Mouse (Mus musculus): ENCODE results near the gene Gpc6. TPM values are rescaled to one million over a fixed set of nuclear protein-coding genes. Genes with fewer than 3 reads are reported as not detected.

The Gpc6 gene
- 19.3 and 21.6 TPM in 2 replicates for polyA plus RNA-seq (2015; fragmentation: Nextera tagmentation; extraction: Ambion mirVana)

- H3K27me3 ChIP-seq (replicated peaks; ENCODE audit: control insufficient read depth, insufficient read depth, low read length): no peaks in the 10 kb centered on the region
- H3K4me3 ChIP-seq (ENCODE audit: low read length): peak within 1 kb of the TSS; percentile 68
- H3K27ac ChIP-seq (ENCODE audit: low read depth, low read length): peak within 1 kb of the TSS; percentile 95
- ATAC-seq: peak; percentile 86
- peaks cover 14% of the 10 kb centered on the region for H3K4me1 ChIP-seq (ENCODE audit: control insufficient read depth, insufficient read depth, low read depth, low read length)
- 1% methylated on average over 38 of the region's 38 CpGs for WGBS
- H3K36me3 ChIP-seq (ENCODE audit: control insufficient read depth, insufficient read depth, low read length): no peaks in the 10 kb centered on the region
- H3K9ac ChIP-seq (ENCODE audit: low read depth, low read length): peak within 1 kb of the TSS; percentile 72
- H3K9me3 ChIP-seq (ENCODE audit: control insufficient read depth, low read length): no peaks in the 10 kb centered on the region
- H3K4me2 ChIP-seq (ENCODE audit: low read length): peak within 1 kb of the TSS; percentile 89
Observed at GRCm38 (mm10) chr14:116924876-116925601, at the start of gene Gpc6. Gpc6 (plus strand) TSS chr14:116925315.

- no peak for ATAC-seq
- 26% methylated on average over 7 of the region's 7 CpGs for WGBS
- Histone ChIP-seq H3K27me3 (replicated peaks; ENCODE audit: control insufficient read depth, insufficient read depth, low read length) (no peaks in the 10 kb centered on the region), H3K4me3 (ENCODE audit: low read length) (no peak overlapping the region), H3K27ac (ENCODE audit: low read depth, low read length) (no peak overlapping the region), H3K4me1 (ENCODE audit: control insufficient read depth, insufficient read depth, low read depth, low read length) (no peaks in the 10 kb centered on the region), H3K9ac (ENCODE audit: low read depth, low read length) (no peak overlapping the region; the same call in 1 of the 2 replicates), H3K9me3 (ENCODE audit: control insufficient read depth, low read length) (no peaks in the 10 kb centered on the region), H3K4me2 (ENCODE audit: low read length) (peak overlapping the region; percentile 38), H3K36me3 (ENCODE audit: control insufficient read depth, insufficient read depth, low read length) (no peaks in the 10 kb centered on the region)
Observed at GRCm38 (mm10) chr14:116882480-116883044, 42.6 kb upstream of the Gpc6 start.

DNA sequence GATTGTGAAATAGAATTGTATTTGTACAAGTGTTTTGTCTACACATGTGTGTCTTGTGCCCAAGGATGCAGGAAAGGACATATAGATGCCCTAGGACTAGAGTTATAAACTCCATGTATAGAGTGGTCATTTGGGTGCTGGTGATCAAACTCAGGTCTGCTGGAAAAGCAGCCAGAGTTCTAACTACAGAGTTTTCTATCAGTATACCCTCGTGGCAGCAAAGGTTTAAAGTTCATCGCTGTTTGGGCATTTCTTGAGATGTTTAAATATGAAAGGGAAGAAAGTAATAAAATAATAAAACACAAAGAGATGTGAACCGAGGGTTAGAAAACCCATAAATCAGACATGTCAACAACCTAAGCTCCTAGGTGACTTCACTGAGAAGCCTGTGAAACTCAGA is 30.8 kb upstream of the Gpc6 start:
- H3K36me3 ChIP-seq (ENCODE audit: control insufficient read depth, insufficient read depth, low read length): no peaks in the 10 kb centered on the region
- H3K4me1 ChIP-seq (ENCODE audit: control insufficient read depth, insufficient read depth, low read depth, low read length): no peaks in the 10 kb centered on the region
- H3K27me3 ChIP-seq (replicated peaks; ENCODE audit: control insufficient read depth, insufficient read depth, low read length): no peaks in the 10 kb centered on the region
- ATAC-seq: no peak
- no peak overlapping the region for H3K4me3 ChIP-seq (ENCODE audit: low read length)
- H3K9me3 ChIP-seq (ENCODE audit: control insufficient read depth, low read length): no peaks in the 10 kb centered on the region
- 55% methylated on average over 3 of the region's 3 CpGs for WGBS
- H3K4me2 ChIP-seq (ENCODE audit: low read length): no peak overlapping the region
- H3K27ac ChIP-seq (ENCODE audit: low read depth, low read length): no peak overlapping the region
- H3K9ac ChIP-seq (ENCODE audit: low read depth, low read length): no peak overlapping the region

GRCm38 (mm10) chr14:116897971-116898370 is 27.1 kb upstream of the Gpc6 start:
- Histone ChIP-seq H3K4me3 (ENCODE audit: low read length) (no peak overlapping the region), H3K4me2 (ENCODE audit: low read length) (no peak overlapping the region), H3K27ac (ENCODE audit: low read depth, low read length) (no peak overlapping the region), H3K9ac (ENCODE audit: low read depth, low read length) (no peak overlapping the region), H3K4me1 (ENCODE audit: control insufficient read depth, insufficient read depth, low read depth, low read length) (no peaks in the 10 kb centered on the region), H3K36me3 (ENCODE audit: control insufficient read depth, insufficient read depth, low read length) (no peaks in the 10 kb centered on the region), H3K27me3 (replicated peaks; ENCODE audit: control insufficient read depth, insufficient read depth, low read length) (no peaks in the 10 kb centered on the region), H3K9me3 (ENCODE audit: control insufficient read depth, low read length) (no peaks in the 10 kb centered on the region)
- ATAC-seq: no peak
- WGBS: 39% methylated on average over 1 of the region's 1 CpGs

- Histone ChIP-seq H3K9me3 (ENCODE audit: control insufficient read depth, low read length) (no peaks in the 10 kb centered on the region), H3K36me3 (ENCODE audit: control insufficient read depth, insufficient read depth, low read length) (no peaks in the 10 kb centered on the region), H3K4me2 (ENCODE audit: low read length) (no peak overlapping the region), H3K27me3 (replicated peaks; ENCODE audit: control insufficient read depth, insufficient read depth, low read length) (no peaks in the 10 kb centered on the region), H3K9ac (ENCODE audit: low read depth, low read length) (no peak overlapping the region), H3K27ac (ENCODE audit: low read depth, low read length) (no peak overlapping the region), H3K4me1 (ENCODE audit: control insufficient read depth, insufficient read depth, low read depth, low read length) (no peaks in the 10 kb centered on the region), H3K4me3 (ENCODE audit: low read length) (no peak overlapping the region)
- no peak for ATAC-seq
- WGBS: 85% methylated on average over 1 of the region's 1 CpGs
Observed at GRCm38 (mm10) chr14:116911768-116912167, 13.3 kb upstream of the Gpc6 start.

GRCm38 (mm10) chr14:116916874-116917273 is 8.2 kb upstream of the Gpc6 start:
- Histone ChIP-seq H3K9ac (ENCODE audit: low read depth, low read length) (no peak overlapping the region), H3K27ac (ENCODE audit: low read depth, low read length) (no peak overlapping the region), H3K27me3 (replicated peaks; ENCODE audit: control insufficient read depth, insufficient read depth, low read length) (no peaks in the 10 kb centered on the region), H3K36me3 (ENCODE audit: control insufficient read depth, insufficient read depth, low read length) (no peaks in the 10 kb centered on the region), H3K4me3 (ENCODE audit: low read length) (no peak overlapping the region), H3K4me1 (ENCODE audit: control insufficient read depth, insufficient read depth, low read depth, low read length) (no peaks in the 10 kb centered on the region), H3K9me3 (ENCODE audit: control insufficient read depth, low read length) (no peaks in the 10 kb centered on the region), H3K4me2 (ENCODE audit: low read length) (no peak overlapping the region)
- no peak for ATAC-seq
- WGBS: 67% methylated on average over 6 of the region's 6 CpGs

DNA sequence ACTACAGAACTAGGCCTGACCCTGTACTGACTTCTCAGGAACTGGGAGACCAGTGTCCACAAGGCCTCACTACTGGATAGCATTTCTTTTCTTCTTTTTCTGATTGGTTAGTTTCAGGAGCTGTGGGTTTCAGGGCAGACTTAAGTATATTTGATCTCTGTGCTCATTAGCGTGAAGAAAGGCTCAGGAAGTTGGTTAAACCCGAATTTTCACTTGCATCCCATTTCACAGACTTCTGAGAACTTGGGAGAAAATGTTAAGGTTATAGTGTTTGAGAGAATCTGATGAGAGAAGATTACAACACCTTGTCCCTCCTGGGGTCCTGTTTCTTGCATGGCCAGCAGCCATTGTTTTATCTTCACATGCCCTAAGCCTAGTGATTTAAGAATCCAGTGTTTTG is 849 bp upstream of the Gpc6 start:
- H3K4me3 ChIP-seq (ENCODE audit: low read length): no peak overlapping the region
- H3K27ac ChIP-seq (ENCODE audit: low read depth, low read length): no peak overlapping the region
- H3K36me3 ChIP-seq (ENCODE audit: control insufficient read depth, insufficient read depth, low read length): no peaks in the 10 kb centered on the region
- no peak for ATAC-seq
- H3K4me2 ChIP-seq (ENCODE audit: low read length): peak overlapping the region; percentile 89; the same call in 1 of the 2 replicates
- no peak overlapping the region for H3K9ac ChIP-seq (ENCODE audit: low read depth, low read length)
- H3K27me3 ChIP-seq (replicated peaks; ENCODE audit: control insufficient read depth, insufficient read depth, low read length): no peaks in the 10 kb centered on the region
- H3K4me1 ChIP-seq (ENCODE audit: control insufficient read depth, insufficient read depth, low read depth, low read length): peaks cover 14% of the 10 kb centered on the region
- no peaks in the 10 kb centered on the region for H3K9me3 ChIP-seq (ENCODE audit: control insufficient read depth, low read length)
- WGBS: 52% methylated on average over 2 of the region's 2 CpGs

GRCm38 (mm10) chr14:116925691-116926403 is 732 bp downstream of the Gpc6 start:
- peak overlapping the region; percentile 72 for H3K9ac ChIP-seq (ENCODE audit: low read depth, low read length)
- H3K4me3 ChIP-seq (ENCODE audit: low read length): peak overlapping the region; percentile 68
- peak overlapping the region; percentile 95 for H3K27ac ChIP-seq (ENCODE audit: low read depth, low read length)
- no peaks in the 10 kb centered on the region for H3K27me3 ChIP-seq (replicated peaks; ENCODE audit: control insufficient read depth, insufficient read depth, low read length)
- peaks cover 14% of the 10 kb centered on the region for H3K4me1 ChIP-seq (ENCODE audit: control insufficient read depth, insufficient read depth, low read depth, low read length)
- ATAC-seq: peak; percentile 28
- no peaks in the 10 kb centered on the region for H3K9me3 ChIP-seq (ENCODE audit: control insufficient read depth, low read length)
- under 1% methylated on average over 55 of the region's 58 CpGs for WGBS
- peak overlapping the region; percentile 89 for H3K4me2 ChIP-seq (ENCODE audit: low read length)
- H3K36me3 ChIP-seq (ENCODE audit: control insufficient read depth, insufficient read depth, low read length): no peaks in the 10 kb centered on the region
